Mouse (Mus musculus) liver (tissue): ENCODE measurements around the gene Dlgap1.

Experiments
- DNase-seq: peaks from one replicate; pipeline ENCODE4 v3.0.0-alpha.2; 2020; ENCODE audit warnings: mixed read lengths

The Dlgap1 gene

DNA sequence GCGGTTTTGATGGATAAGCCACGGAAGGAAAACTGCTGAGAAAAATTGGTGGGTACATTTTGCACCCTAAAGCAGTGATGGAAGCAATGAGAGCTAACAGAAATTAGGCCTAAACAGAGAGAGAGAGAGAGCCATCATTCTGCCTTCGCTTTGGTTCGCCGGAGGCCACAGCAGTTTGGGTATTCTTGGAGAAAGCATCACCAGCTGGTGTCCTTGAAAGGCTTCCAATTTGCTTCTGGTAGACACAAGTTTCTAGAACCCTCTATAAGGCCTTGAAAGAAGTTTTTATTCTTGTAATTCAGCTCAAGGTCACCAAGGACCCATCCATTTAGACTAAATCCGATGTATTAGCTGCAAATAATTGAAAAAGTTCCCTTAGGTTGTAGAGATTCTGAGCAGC lies 205.0 kb downstream of the Dlgap1 start:
- DNase-seq, result no peak

DNA sequence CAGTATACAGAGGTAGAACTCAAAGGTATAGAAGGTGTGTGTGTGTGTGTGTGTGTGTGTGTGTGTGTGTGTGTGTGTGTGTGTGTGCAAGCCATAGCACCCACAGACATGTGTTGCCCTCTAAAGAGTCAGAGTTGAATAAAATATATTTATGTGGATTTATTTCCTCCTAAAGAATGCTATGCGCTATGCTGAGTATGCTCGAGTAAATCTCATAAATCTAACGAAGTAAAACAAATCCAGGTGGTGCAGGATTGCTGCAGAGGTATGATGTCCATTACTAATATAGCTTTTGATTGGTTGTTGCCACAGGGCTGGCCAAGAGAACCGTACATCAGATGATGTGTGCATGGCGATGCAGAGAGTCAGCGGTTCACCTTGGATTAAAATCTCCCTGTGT lies 222.4 kb downstream of the Dlgap1 start:
- DNase-seq, result no peak

DNA sequence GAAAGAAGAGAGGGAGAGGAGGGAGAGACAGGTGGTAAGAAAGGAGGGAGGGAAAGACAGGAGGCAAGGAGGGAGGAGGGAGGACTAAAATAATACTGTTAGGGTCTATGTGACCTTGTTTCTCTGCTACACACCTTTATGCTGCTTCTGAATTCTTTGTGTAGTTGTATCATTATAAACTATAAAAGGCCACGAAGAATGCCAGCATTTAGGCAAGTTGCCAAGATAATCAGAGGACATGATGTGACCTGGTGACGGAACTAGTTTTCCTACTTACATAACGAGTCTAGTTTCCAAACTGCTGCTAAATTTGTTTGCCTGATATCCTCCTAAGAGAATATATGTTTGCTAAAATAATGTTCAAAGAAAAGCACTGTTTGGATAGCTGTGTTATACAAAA lies 254.0 kb downstream of the Dlgap1 start:
- no peak for DNase-seq

DNA sequence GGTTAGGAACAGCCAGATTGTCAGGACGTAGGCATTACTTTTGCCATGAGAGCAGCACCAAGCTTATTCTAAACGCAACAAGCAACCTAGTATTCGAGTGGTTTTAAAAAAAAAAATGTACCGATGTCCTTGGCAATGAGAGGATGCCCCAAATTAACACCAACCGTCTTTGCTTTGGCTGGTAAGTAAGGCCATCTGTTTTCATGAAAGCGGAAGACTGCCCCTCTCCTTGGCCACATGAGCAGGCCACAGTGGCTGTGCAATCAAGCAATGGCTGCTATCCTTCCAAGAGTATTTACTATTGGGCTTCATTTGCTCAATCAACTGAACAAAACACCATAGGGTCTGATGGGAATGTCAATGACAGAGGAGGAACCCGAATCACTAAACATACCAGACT lies 278.5 kb downstream of the Dlgap1 start:
- no peak for DNase-seq

DNA sequence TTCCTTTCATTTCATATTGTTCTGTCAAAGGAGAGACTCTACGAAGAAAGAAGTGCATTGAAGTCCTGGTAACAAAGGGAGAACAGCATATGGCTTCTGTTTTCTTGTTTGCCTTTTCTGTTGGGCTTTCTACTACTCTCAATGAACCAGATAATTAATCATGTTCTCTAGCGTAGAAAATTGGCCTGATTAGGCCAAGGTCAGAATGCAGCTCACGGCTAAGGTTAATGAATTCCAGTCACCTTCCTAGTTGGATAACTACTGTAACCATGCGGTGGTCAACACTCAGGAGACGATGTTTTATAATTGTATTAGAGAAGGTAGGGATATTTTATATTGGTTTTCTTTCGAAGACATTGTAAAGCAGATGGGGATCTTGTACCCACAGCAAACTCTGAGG lies 279.4 kb downstream of the Dlgap1 start:
- no peak for DNase-seq

DNA sequence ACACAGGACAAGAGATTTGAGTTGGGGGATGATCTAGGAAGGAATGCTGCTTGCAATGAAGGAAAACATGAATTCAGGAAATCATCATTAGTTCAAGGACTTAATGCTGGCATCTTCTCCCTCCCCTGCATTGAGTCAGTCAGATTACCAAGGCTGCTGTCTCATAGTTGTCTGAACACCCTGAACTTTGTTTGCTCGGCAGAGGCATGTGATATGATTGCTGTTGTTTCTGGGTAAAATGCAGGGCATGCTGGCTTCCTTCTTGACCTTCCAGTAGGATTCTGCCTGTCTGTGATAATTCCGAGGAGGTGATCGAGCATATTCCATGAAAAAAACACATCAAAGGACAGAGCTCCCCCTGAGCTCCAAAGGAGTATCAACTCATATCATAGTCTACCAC lies 283.6 kb downstream of the Dlgap1 start:
- no peak for DNase-seq

DNA sequence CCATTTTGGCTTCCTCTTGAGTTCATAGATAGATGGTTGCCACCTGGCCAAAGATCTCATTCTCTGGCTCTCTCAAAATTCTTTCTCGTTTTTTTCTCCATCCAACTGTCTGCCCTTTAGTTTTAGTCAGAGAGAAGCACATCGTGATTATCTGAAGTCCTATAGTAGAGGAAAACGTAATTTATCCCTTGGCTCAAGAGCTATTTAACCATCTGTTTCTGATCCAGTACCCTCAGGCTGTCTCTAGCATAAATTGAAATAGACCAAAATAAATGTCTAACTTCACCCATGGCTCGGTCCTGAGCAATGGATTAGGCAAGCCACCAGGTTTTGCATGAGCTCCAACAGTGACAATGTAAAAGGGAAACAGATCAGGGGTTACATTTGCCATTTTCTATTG lies 287.5 kb downstream of the Dlgap1 start:
- no peak for DNase-seq

DNA sequence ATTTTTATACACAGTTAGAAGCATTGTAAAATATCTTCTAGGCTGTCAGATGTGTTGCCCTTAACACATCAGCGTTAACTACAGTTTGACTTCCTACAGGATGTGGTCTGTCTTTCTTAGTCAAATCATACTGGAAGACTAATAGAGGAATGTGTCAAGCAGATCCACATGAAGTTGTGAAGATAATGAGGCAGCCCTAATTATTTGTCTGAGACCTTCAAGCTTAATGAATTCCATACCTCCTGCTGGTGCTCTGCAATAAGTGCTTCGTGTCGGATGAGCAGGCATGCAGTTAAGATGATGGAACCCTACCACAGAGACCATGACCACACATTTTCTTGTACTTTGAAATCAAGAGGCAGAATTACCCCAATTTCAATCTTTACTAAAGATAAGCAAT lies 294.3 kb downstream of the Dlgap1 start:
- no peak for DNase-seq

DNA sequence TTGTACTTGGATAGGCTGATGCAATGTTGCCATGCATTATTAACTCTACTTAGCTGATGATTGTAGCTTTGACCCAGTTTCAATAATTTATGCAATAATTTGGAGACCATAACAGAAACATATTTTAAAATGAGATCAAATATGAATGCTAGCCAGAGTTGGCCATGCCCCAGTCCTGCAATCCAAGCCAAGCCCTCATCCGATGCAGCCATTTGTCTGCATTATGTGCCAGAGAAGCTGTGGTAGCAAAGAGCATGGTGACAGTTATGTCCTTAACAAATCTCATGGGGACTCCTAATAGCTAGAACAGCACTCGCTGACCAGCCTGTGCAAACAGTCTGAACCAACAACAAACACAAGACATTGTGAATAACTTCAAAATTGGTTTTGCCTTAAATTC lies 303.3 kb downstream of the Dlgap1 start:
- no peak for DNase-seq

DNA sequence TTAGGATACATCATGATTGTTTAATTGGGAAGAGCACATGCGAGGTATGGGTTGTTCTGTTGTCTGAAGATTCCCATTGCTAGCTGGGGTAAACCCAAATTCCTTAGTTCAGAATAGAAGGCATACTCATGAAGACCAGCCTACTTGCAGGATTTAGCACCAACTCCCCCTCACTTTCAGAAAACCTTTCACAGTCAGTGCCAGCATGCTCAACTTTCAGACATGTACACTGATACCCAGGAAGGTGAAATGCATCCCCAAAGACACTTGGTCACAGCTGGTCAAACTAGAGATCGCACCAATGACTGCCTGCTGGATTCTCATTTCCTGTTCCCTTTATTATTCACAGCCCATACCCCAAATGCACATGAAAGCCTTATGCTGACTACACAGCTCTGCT lies 318.8 kb downstream of the Dlgap1 start:
- no peak for DNase-seq

DNA sequence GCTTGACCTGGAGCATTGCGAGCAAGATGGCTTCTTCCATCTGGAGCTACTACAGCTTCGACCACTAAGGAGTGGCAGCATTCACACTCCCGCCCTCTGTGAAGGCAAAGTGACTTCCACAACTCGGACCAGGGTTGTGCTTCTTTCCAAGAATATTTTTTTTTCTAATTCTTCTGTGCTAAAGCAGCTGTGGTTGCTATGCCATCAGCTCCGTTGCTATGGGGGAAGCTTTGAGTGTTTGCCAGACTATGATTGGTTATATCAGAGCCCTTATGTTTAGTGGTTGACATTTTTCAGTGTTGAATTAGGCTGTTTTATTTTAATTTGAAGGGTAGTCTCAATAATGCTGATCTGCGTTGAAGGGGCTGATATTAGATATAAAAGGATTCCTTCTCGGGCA lies 325.2 kb downstream of the Dlgap1 start:
- no peak for DNase-seq

DNA sequence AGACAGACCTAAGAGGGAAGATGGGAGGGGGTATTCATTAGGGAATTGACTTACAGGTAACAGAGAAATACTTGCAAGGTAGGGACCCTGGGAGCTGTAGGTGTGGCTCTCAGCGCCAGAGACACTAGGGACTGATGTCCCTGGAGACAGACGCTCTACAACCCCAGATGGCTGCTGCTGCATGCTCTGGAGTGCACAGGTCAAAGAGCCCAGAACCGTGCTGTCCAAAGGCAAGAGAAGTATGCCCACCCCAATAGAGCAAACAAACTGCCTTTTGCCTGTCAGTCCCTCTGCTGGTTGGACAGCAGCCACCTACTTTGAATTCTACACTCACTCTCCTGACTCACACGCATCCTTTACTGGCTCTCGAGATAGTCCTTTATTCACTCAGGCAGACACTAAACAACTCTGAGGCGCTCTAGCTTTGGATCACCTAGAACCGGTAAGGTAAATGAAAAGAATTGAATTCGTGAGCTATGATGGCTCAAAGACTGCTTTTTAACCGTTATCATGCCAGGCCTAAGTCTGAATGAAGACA lies 333.1 kb downstream of the Dlgap1 start:
- no peak for DNase-seq

DNA sequence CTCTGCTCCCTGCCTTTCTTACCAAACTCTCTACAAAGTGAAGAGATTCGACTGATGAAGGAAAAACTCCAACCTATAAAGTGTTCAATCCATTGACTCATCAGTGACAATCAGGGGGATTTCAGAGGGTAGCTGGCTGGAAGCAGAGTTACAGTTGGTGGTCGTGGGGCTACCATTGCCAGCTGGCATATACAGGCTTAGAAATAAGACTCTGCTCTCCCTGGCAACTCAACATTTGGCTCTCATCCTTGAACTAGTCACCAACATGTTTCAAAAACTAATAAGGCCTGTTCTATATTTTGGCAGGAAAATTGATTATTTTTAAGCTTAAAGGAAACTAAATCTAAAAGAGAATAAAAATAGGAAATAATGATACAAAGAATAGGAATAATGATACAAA lies 333.8 kb downstream of the Dlgap1 start:
- DNase-seq, result no peak

DNA sequence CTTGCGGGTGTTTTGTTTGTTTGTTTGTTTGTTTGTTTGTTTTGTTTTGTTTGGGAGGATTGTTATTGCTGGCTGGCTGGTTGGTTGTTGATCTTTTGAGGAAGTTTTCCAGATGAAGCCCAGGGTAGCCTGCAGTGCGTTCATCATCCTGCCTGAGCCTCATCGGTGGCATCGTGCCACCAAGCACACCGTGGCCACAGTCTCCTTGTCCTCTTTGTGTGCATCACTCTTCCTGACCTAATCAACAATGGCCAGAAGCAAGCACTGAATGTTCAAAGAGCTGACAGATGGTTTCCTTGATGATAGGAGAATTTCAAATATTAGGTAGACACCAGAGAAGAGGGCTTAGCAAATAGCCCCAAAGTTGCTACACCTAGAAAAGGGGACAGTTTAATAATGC lies 336.1 kb downstream of the Dlgap1 start:
- no peak for DNase-seq

DNA sequence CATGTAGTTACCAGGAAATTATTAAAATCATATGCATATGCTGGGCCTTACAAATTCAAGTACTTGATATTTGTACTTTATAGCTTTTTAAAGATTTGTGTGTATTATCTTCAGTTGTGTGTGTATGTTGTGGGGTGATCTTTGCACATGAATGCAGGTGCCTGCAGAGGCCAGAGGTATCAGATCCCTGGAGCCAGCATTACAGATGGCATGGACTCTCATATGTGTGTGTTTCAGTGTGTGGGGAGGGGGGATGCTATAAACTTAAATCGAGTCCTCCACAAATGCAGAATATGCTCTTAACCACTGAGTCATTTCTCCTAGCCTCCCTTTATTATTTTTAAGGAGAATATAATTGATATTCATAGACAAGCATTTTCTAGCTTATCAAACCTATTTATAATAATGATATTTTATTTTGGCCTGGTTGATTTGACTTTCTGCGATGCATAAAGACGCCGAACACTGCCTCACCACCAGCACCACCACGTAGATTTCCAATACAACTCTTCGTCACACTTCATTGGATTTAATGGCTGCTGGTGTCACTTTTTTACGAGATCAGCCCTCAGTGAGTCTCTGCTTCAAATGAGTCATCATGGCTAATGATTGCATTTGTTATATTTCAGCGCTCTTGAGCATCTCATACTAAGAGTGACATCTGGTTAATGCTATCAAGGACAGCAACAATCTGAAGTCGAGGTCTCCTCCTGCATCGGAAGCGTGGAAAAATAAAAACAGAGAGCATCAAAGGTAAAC lies 338.7 kb downstream of the Dlgap1 start:
- no peak for DNase-seq

DNA sequence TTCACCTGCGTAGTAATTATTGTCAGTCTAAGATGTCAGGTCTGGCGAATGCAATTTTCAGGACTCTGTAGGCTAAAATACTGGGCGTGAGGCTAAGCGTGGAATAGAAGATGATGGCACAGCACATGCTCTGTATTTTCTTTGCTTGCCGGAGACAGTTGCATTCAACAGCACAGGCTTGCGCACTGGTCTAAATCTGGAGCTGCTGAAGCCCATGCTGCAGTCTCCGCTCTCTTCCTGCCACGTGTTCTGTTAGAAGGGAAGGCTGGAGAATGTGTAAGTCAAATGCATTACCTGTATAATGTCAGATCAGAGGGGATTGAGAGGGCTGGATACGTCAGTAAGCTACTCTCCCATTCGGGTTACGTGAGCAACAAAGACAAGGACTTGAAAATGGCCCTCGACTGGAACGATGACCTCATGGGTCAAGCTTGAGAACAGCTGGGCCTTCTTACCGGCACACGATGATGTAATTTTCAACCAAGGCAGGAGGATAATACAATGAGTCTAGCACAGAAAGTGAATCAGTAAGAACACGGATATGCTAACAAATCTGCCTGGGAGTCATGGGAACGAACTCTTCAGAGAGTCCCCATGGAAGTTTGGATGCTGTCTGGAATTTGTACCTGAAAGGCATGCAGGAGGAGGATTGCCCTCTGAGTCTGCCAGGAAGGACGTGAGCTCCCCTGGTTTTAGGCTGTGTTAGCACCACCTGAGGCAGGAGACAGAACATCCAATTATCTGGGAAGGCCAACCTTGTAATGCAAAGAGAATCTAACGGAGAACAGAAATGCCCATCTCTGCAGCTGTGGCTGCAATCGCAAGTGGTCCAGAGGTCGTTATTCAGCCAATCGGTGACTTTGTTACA lies 339.7 kb downstream of the Dlgap1 start:
- no peak for DNase-seq

DNA sequence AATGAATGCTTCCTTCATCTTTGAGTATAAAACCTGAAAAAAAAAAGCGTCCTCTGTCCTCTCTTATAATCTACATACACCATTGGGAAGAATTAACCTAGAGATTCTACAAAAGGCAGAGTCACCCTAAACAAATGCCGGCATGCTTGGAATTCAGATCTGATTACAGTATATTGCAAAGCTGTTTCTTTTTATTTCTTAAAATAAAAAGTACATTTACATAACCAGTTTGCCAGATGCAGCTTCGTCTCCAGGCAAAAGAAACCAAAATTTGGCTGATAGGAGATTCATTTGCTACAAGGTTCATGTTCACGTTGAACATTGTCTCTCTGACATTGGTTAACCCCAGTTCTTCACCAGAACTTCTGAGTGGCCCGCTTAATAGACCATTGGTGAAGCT lies 347.5 kb downstream of the Dlgap1 start:
- DNase-seq, result no peak

DNA sequence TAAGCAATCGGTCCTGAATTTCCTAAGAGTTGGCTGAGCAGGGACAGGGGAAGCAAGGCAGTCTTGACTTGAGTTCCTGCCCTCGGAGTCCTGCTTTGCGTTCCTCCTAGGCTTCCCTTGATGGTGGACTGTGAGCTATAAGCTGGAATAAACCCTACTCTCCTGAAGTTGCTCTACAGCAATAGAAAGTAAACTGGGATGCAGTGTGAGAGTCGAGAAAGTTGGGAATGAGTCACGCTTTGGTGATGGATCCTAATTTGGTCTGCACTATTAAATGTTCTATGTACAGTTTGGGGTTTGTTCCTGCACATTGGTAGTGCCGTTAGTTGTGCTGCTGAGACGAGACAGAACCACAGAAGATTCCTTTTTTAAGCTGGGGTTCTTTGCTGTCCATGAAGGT lies 348.9 kb downstream of the Dlgap1 start:
- no peak for DNase-seq

DNA sequence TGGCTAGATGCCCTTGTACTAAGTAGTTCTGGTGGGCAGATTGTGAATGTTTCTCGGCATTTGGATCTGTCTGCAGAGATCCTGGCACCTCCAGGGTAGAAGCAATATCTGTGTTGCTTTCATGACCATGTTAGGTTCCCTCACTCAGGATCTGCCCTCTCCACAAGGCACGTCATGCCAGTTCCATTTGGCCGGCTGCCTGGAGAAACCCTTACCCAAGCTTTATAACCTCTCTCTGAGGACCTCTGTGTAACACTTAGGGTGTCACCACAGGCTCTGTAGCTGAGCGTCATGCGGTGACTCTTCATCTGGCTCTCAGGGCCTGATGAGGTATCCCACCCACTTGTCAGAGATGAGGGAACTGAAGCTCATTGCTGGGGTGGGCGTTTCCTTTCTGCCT lies 353.1 kb downstream of the Dlgap1 start:
- DNase-seq, result no peak

DNA sequence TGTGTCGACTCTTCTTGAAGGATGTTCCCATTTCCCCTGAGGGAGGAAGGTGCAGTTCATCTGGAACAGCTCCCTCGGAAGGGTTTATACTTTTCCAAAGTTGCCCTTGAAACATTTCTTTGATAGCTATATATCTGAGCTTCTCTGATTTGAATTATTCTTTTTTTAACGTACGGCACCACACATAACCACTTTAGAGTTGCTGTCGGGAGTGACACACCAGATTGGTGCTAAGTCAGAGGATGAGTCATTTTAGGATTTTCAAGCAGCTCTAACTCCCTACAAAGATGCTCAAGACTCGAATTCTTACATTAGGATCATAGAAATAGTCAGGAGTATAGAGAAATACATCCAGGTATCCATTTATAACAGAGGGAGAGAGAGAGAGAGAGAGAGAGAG lies 364.6 kb downstream of the Dlgap1 start:
- DNase-seq, result no peak

DNA sequence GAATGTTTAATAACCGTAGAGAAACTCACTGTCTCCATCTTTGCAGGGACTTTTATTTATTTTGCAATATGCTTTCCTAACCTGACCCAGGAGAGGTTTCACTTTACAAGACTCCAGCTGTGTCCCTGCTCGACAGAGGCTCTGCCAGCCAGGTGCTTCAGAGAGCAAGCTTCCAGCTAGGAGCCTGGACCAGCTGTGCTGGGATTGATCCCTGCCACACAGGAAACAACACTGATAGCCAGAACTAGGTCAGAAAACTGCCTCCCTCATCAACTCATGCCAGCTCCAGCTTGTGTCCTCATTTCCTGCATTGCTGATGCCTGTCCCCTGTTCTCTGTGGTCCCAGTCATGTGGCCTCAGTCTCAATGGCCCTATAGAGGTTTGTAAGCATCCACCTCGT lies 365.3 kb downstream of the Dlgap1 start:
- no peak for DNase-seq

DNA sequence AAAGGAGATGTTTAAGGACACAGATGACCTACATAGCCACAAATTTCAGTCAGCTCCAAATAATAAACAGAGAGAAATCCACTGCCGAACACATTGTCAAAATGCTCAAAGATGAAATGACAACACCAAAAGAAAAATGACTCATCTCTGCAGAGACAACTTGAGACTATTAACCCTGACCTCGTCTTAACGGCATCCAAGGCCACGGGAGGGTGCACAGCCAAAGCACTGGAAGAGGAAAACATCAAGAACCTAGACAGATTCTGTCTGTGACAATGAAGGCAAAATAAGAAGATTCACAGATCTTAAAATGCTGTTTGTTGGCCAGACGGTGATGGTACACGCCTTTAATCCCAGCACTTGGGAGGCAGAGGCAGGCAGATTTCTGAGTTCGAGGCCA lies 370.9 kb downstream of the Dlgap1 start:
- no peak for DNase-seq

DNA sequence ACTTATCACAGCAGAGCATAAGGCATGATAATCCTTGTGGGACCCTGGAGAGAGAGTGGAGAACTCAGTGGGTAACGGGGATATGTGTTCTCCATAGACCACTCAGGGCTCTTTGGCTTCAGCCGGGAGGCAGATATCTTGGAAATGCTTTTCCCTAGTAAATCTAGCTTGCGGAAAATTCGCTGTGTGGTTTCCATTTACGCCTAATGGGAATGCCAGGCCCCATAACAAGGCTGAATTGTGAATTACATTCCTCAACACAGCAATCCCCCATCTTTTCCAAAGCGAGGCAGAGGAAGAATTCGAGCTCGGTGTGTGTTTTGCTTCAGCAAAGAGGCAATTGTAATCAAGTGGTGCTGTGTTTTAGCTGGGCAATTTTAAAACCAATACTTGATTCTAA lies 372.4 kb downstream of the Dlgap1 start:
- no peak for DNase-seq

DNA sequence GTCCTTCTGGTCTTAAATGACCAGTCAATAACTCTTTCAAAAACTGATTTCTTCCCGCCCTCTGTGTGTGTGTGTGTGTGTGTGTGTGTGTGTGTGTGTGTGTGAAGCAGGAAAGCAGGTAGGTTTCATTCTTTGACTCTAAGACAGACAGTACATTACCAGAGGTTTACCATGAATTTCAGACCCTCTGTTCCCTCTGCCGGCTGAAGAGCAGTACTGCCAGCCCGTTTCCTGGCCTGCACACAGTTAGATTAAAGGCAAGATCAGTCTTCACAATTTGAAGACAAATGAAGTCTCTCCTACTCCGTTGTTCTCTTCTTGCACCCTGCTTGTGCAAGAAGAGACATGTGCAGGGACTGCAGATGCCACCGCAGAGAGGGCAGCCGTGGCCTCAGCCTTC lies 373.0 kb downstream of the Dlgap1 start:
- no peak for DNase-seq
